Mouse (Mus musculus): ENCODE data around the gene Krt36. TPM values are rescaled to one million over a fixed set of nuclear protein-coding genes. Genes with fewer than 3 reads are reported as not detected.

Gene Krt36
- polyA plus RNA-seq, 1 experiment from 2014 or later = not detected

DNA sequence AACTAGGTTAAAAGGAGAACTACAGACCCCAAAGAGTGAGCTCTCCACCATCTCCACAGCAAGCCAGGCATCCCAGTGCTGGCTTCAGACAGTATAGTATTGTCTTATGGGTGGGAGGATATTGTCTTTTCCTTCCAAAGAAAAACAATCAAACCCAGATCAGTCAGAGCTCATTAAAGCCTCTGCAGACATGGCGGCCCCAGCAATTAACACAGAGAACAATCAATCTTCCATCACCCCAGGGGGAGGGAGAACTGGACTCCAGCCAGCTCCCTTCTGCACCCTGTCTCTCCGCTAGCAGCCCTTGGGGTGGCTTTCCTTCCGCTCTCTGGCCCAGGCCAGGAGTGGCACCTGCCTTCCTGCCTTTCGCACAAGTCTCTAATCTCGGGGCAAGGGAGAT is 32.3 kb upstream of the Krt36 start:
- 25% methylated on average over 5 of the region's 5 CpGs for WGBS
- ATAC-seq (ENCODE audit: low FRiP score) = no peak
- Histone ChIP-seq H3K27me3 (ENCODE audit: control insufficient read depth, insufficient read depth, low read length) (no peaks in the 10 kb centered on the region), H3K4me2 (replicated peaks) (no peak overlapping the region), H3K4me3 (replicated peaks; ENCODE audit: low read length) (no peak overlapping the region), H3K27ac (no peak overlapping the region), H3K9me3 (ENCODE audit: control insufficient read depth, low read length) (no peaks in the 10 kb centered on the region), H3K4me1 (replicated peaks; ENCODE audit: control insufficient read depth, insufficient read depth, low read length) (peaks cover 8% of the 10 kb centered on the region; the same call in 1 of the 2 replicates), H3K9ac (no peak overlapping the region), H3K36me3 (replicated peaks; ENCODE audit: control insufficient read depth, insufficient read depth) (no peaks in the 10 kb centered on the region)
- DNase-seq (ENCODE audit: low spot score) = no peak

DNA sequence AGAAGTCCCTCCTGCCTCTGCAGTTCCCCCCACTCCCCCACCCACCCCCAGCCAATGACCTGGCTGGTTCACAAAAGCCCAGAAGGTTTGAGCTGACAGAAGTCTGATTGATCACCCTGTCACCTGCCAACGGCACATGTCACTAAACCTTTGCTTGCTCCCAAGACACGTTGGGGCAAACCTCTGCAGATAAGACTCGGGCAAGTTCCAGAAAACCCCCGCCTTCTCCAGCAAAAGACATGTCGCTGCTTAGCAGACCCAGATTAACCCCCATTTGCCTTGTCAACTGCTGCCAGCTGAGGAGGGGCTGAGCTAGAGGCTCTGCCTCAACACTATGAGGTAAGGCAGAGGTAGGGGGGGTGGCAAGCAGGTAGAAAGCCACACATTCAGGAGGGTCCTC is 31.1 kb upstream of the Krt36 start:
- no peak overlapping the region for H3K9ac ChIP-seq
- no peak overlapping the region for H3K27ac ChIP-seq
- H3K4me3 ChIP-seq (replicated peaks; ENCODE audit: low read length) = no peak overlapping the region
- ATAC-seq (ENCODE audit: low FRiP score) (no peak), DNase-seq (ENCODE audit: low spot score) (no peak)
- no peaks in the 10 kb centered on the region for H3K9me3 ChIP-seq (ENCODE audit: control insufficient read depth, low read length)
- no peaks in the 10 kb centered on the region for H3K36me3 ChIP-seq (replicated peaks; ENCODE audit: control insufficient read depth, insufficient read depth)
- peaks cover 8% of the 10 kb centered on the region; the same call in 1 of the 2 replicates for H3K4me1 ChIP-seq (replicated peaks; ENCODE audit: control insufficient read depth, insufficient read depth, low read length)
- no peak overlapping the region for H3K4me2 ChIP-seq (replicated peaks)
- no peaks in the 10 kb centered on the region for H3K27me3 ChIP-seq (ENCODE audit: control insufficient read depth, insufficient read depth, low read length)
- 39% methylated on average over 5 of the region's 5 CpGs for WGBS

DNA sequence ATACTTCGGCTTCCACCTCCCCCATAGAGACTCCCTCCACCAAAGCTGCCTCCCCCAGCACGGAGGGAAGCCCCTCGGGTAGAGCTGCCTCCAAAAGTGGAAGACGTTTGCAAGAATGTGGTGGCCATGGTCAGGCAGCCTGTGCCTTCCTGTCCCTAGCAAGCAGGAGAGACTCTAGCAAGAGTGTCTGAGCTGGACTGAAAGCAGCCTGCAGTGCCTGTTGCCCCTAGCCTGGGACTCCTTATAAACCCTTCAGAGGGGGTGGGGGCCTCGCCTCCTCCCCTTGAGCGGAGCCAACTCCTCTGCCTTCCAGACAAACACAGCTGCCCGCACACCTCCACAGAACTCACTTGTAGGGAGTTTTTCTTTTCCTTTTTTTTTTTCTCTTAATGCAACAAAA is 30.3 kb upstream of the Krt36 start, which contains the start of gene Krt15:
Gene Krt15 (minus strand): TSS at position 198 of the 400 bp plus-strand sequence.
- Histone ChIP-seq H3K4me3 (replicated peaks; ENCODE audit: low read length) (no peak within 1 kb of the TSS), H3K27ac (no peak within 1 kb of the TSS), H3K36me3 (replicated peaks; ENCODE audit: control insufficient read depth, insufficient read depth) (no peaks in the 10 kb centered on the region), H3K27me3 (ENCODE audit: control insufficient read depth, insufficient read depth, low read length) (no peaks in the 10 kb centered on the region), H3K4me2 (replicated peaks) (no peak within 1 kb of the TSS), H3K4me1 (replicated peaks; ENCODE audit: control insufficient read depth, insufficient read depth, low read length) (peaks cover 8% of the 10 kb centered on the region; the same call in 1 of the 2 replicates), H3K9me3 (ENCODE audit: control insufficient read depth, low read length) (no peaks in the 10 kb centered on the region), H3K9ac (no peak within 1 kb of the TSS)
- 72% methylated on average over 7 of the region's 7 CpGs for WGBS
- DNase-seq (ENCODE audit: low spot score) (no peak), ATAC-seq (ENCODE audit: low FRiP score) (no peak)

DNA sequence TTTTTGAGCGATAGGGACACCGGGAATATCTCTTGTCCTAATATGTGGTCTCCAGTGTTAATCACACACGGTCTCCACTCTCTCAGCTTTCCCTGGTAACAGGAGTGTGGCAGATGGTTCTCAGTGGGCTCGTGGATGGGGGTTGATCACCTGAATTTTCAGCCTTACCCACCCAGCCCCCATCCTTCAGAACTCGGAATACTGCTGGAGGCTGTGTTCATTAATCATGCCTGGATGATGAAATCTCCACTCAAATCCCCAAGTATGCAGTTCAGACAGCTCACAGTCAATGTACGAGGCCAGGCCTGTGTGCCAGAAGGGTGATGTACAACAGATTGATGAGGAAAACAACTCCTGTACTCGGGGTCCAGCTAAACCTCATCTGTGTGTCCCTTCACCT is 19.5 kb upstream of the Krt36 start:
- Histone ChIP-seq H3K4me2 (replicated peaks) (no peak overlapping the region), H3K4me1 (replicated peaks; ENCODE audit: control insufficient read depth, insufficient read depth, low read length) (no peaks in the 10 kb centered on the region), H3K9ac (no peak overlapping the region), H3K4me3 (replicated peaks; ENCODE audit: low read length) (no peak overlapping the region), H3K36me3 (replicated peaks; ENCODE audit: control insufficient read depth, insufficient read depth) (no peaks in the 10 kb centered on the region), H3K27me3 (ENCODE audit: control insufficient read depth, insufficient read depth, low read length) (no peaks in the 10 kb centered on the region), H3K9me3 (ENCODE audit: control insufficient read depth, low read length) (no peaks in the 10 kb centered on the region), H3K27ac (no peak overlapping the region)
- ATAC-seq (ENCODE audit: low FRiP score) (no peak), DNase-seq (ENCODE audit: low spot score) (no peak)
- 75% methylated on average over 7 of the region's 7 CpGs for WGBS

DNA sequence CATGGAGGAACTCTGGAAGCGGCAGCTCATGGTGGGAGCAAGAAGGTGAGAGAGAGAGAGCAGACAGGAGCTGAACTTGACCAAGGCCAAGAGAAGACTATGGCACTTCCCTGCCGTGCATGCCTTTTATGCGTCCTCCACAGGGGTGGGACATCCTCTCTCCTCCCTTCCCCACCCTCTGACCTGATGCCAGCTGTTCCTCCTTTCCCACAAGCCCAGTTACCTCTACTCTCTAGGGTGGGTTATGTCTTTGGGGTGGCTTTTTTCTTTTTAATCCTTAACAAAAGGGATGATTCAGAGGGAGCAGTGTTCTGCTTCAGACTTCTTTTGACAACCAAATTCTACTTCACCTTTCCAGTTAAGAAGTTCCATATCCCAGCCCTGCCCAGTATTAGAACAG is 16.0 kb upstream of the Krt36 start, which contains the start of gene Krt13:
Gene Krt13 (minus strand): TSS at position 101 of the 400 bp plus-strand sequence.
- no peaks in the 10 kb centered on the region for H3K9me3 ChIP-seq (ENCODE audit: control insufficient read depth, low read length)
- H3K27ac ChIP-seq = no peak within 1 kb of the TSS
- WGBS = 75% methylated on average over 3 of the region's 3 CpGs
- H3K4me3 ChIP-seq (replicated peaks; ENCODE audit: low read length) = no peak within 1 kb of the TSS
- no peak within 1 kb of the TSS for H3K9ac ChIP-seq
- no peak within 1 kb of the TSS for H3K4me2 ChIP-seq (replicated peaks)
- H3K4me1 ChIP-seq (replicated peaks; ENCODE audit: control insufficient read depth, insufficient read depth, low read length) = no peaks in the 10 kb centered on the region
- no peaks in the 10 kb centered on the region for H3K36me3 ChIP-seq (replicated peaks; ENCODE audit: control insufficient read depth, insufficient read depth)
- no peaks in the 10 kb centered on the region for H3K27me3 ChIP-seq (ENCODE audit: control insufficient read depth, insufficient read depth, low read length)
- DNase-seq (ENCODE audit: low spot score) (no peak), ATAC-seq (ENCODE audit: low FRiP score) (no peak)

DNA sequence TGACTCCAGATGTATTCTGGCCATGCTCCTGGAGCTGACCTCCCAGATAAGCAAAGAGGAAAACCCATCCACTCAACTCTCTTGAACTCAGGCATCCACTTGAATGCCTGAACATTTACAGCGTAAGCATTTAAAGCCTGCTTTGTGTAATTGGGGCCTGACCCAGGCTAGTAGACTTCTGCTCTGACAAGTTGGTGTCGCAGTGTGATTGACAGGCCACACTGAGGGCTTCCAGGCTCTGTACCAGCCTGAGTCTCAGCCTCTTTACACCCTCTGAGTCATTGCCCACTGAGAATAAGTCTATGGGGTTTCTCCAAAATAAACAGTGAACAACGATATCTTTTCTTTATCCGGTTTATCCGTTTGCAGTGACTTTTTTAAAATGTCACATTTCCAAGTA is 14.9 kb upstream of the Krt36 start:
- Histone ChIP-seq H3K4me2 (replicated peaks) (no peak overlapping the region), H3K9ac (no peak overlapping the region), H3K9me3 (ENCODE audit: control insufficient read depth, low read length) (no peaks in the 10 kb centered on the region), H3K27me3 (ENCODE audit: control insufficient read depth, insufficient read depth, low read length) (no peaks in the 10 kb centered on the region), H3K27ac (no peak overlapping the region), H3K4me1 (replicated peaks; ENCODE audit: control insufficient read depth, insufficient read depth, low read length) (no peaks in the 10 kb centered on the region), H3K4me3 (replicated peaks; ENCODE audit: low read length) (no peak overlapping the region), H3K36me3 (replicated peaks; ENCODE audit: control insufficient read depth, insufficient read depth) (no peaks in the 10 kb centered on the region)
- 92% methylated on average over 5 of the region's 5 CpGs for WGBS
- DNase-seq (ENCODE audit: low spot score) (no peak), ATAC-seq (ENCODE audit: low FRiP score) (no peak)

DNA sequence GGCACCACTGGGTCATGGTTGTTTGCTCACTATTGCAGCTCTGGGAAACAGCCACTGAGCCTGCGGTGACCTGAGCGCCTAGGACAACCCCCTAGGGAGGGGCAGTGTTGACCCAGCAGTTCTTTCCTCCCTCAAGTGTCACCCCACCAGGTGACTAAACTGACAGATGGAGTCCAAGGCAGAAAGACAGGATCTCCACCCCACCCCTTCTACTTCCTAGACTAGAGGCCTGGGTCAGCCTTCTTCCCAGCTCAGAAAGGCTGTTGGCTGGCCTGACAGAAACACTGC is 8.3 kb upstream of the Krt36 start:
- Histone ChIP-seq H3K4me1 (replicated peaks; ENCODE audit: control insufficient read depth, insufficient read depth, low read length) (no peaks in the 10 kb centered on the region), H3K9me3 (ENCODE audit: control insufficient read depth, low read length) (no peaks in the 10 kb centered on the region), H3K27me3 (ENCODE audit: control insufficient read depth, insufficient read depth, low read length) (no peaks in the 10 kb centered on the region), H3K27ac (no peak overlapping the region), H3K4me3 (replicated peaks; ENCODE audit: low read length) (no peak overlapping the region), H3K36me3 (replicated peaks; ENCODE audit: control insufficient read depth, insufficient read depth) (no peaks in the 10 kb centered on the region), H3K9ac (no peak overlapping the region), H3K4me2 (replicated peaks) (no peak overlapping the region)
- ATAC-seq (ENCODE audit: low FRiP score) = no peak
- no peak for DNase-seq (ENCODE audit: low spot score)
- 72% methylated on average over 2 of the region's 2 CpGs for WGBS

DNA sequence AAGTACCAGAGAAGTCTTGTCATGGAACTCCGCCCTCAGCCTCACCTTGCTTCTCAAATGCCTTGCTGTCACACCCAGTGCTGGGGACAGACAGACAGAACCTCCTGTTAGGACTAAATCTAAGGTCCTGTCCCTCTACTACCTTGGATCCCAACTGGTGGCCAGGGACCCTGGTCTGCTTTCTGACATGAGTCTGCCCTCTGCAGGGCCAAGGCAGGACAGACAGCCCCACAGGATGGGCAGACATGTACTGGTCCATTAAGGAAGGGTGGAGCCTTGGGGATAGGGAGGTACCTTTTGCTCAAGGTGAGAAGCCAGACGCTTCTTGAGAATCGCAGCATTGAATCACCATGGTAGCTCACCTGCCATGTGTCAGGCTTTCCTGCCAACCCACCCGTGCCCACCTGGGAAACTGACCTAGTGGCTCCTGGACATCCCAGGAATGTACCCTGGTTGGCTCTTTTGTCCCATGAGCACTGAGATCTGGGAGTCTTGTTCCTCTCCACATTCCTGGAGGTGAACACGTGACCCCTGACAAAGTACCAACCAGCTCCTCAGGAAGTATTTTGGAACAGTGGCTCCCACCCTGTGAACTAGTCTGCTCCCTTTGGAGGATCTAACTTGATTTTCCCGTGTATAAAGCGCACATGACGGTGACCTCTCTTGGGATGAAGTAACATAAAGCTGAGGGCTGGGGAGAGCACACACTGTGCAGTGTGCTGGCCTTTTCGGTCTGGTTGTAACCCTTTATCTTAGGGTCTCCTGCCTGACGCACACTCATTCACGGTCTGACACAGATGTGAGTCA is 7.7 kb upstream of the Krt36 start:
- no peak for DNase-seq (ENCODE audit: low spot score)
- Histone ChIP-seq H3K27me3 (ENCODE audit: control insufficient read depth, insufficient read depth, low read length) (no peaks in the 10 kb centered on the region), H3K4me3 (replicated peaks; ENCODE audit: low read length) (no peak overlapping the region), H3K27ac (no peak overlapping the region), H3K9me3 (ENCODE audit: control insufficient read depth, low read length) (no peaks in the 10 kb centered on the region), H3K4me2 (replicated peaks) (no peak overlapping the region), H3K4me1 (replicated peaks; ENCODE audit: control insufficient read depth, insufficient read depth, low read length) (no peaks in the 10 kb centered on the region), H3K36me3 (replicated peaks; ENCODE audit: control insufficient read depth, insufficient read depth) (no peaks in the 10 kb centered on the region), H3K9ac (no peak overlapping the region)
- 83% methylated on average over 11 of the region's 11 CpGs for WGBS
- ATAC-seq (ENCODE audit: low FRiP score) = no peak

DNA sequence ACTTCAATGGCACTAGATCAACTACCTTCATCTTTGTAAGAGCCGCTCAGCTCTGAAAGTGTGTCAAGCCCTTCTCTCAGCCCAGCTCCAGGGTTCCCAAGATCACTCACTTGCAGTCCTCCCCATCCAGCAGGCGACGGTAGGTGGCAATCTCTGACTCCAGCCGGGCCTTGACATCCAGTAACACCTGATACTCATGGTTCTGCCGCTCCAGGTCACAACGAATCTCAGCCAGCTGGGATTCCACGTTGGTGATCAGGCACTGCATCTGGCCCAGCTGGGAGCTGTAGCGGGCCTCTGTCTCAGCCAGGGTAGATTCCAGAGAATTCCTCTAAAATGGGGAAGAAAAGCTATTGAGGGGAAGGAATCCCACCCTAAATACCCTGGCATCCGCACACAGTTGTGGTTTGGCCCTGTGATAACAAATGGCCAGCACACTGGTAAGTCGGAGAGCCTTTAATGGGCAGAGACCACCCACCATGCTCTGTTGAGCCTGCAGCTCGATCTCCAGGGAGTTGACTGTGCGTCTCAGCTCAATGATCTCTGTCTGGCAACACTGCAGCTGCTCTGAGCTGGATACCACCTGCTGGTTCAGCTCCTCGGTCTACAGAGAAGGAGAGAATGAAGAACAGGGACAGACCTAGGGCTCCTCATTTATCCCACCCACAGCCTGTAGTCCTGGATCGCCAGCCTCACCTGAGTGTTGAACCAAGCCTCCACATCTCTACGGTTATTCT is 2.6 kb downstream of the Krt36 start:
- WGBS = 66% methylated on average over 15 of the region's 15 CpGs
- Histone ChIP-seq H3K4me3 (replicated peaks; ENCODE audit: low read length) (no peak overlapping the region), H3K9me3 (ENCODE audit: control insufficient read depth, low read length) (no peaks in the 10 kb centered on the region), H3K4me1 (replicated peaks; ENCODE audit: control insufficient read depth, insufficient read depth, low read length) (no peaks in the 10 kb centered on the region), H3K27me3 (ENCODE audit: control insufficient read depth, insufficient read depth, low read length) (no peaks in the 10 kb centered on the region), H3K4me2 (replicated peaks) (no peak overlapping the region), H3K9ac (no peak overlapping the region), H3K36me3 (replicated peaks; ENCODE audit: control insufficient read depth, insufficient read depth) (no peaks in the 10 kb centered on the region), H3K27ac (no peak overlapping the region)
- no peak for DNase-seq (ENCODE audit: low spot score)
- ATAC-seq (ENCODE audit: low FRiP score) = no peak

Data from hindbrain, embryonic 14.5 days (tissue).